Mouse (Mus musculus) adrenal gland, adult 8-10 months (tissue): ENCODE measurements around the gene Gpr75. TPM values are rescaled to one million over a fixed set of nuclear protein-coding genes. Genes with fewer than 3 reads are reported as not detected.
A peak's percentile ranks its signal among the peaks of the same experiment; 100 is the strongest.

ENCODE experiments used
- DNase-seq: peaks from one replicate; pipeline ENCODE4 v3.0.0; 2022
- total RNA-seq, 4 experiments: library from RNA; stranded (reverse); gene quantifications; 2 replicates each; pipeline ENCODE4 v1.2.4; 2022

The Gpr75 gene
- total RNA-seq, result 1 to 10 TPM; 1.5 to 3.3 (median 2.3) TPM

- peak; percentile 52 for DNase-seq
Observed at GRCm38 (mm10) chr11:30885171-30885871, at the start of gene Gpr75, which contains the start of gene Asb3. Gpr75 (plus strand) TSS chr11:30885358. Asb3 (plus strand) TSS chr11:30885416.

DNA sequence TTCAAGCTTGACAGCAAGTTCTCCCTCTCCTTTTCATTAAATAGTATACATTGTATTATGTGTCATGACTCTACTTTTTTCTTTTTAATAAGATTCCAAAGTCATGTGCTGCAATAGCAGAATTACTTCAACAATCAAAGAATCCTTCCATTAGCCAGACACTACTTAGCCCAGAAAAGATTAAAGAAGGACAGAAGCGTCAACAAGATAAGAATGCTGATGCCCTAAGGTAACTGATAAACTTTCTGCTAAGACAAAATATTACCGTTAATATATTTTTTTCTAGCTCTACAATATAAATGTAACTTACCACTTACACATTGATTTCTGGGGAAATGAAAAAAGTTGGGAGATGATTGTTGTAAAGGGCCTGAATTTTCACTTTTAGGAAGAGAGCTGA, 46.4 kb upstream of the Gpr75 start:
- no peak for DNase-seq

DNA sequence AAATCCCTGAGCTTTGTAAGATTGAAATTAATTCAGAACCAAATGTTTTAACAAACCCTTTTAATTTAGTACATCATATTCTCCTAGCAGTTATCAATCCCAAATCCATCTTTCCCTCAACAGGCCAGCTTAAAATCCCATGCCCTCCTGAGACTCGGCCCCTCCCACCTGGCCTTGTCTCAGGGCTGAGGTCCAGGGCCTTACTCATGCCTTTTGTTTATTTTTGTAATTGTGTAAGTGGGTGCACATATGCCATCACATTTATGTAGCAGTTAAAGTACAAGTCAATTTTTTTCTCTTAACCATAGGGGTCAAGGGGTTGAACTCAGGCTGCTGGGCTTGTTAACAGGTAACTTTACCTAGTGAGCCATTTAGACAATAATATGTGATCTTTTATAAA, 40.8 kb upstream of the Gpr75 start:
- DNase-seq, result peak; percentile 10

DNA sequence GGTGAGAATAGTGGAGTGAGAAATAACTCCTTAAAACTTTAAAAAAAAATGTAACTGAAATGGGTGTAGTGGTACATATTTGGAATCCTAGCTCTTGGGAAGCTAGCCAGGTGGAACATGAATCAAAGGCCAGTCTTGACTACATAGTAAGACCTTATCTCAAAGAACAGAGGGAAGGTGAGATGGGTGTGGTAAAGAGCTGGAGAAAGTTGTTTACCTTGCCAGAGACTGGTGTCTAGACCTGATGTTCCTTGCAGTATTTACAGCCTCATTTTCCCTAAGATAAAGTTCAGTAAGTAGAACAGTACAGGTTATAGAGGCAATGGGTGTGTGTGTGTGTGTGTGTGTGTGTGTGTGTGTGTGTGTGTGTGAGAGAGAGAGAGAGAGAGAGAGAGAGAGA, 12.7 kb upstream of the Gpr75 start:
- no peak for DNase-seq

GRCm38 (mm10) chr11:30888153-30888552, 3.0 kb downstream of the Gpr75 start:
- DNase-seq, result no peak

DNA sequence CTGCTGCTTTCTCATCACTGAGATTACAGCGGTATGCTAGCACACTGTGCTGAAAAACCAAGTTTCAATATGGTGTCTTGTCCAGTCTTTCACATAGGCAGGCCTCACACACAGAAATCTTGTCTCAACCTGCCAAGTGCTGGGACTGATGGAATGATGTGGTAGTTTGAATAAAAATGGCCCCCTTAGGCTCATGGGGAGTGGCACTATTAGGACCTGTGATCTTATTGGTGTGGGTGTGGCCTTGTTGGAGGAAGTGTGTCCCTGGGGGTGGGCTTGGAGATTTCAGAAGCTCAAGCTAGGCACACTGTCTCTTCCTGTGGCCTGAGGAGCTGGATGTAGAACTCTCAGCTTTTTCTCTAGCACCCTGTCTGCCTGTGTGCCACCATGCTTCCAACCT, 11.0 kb downstream of the Gpr75 start:
- no peak for DNase-seq

- no peak for DNase-seq
Observed at GRCm38 (mm10) chr11:30899312-30899711, 14.2 kb downstream of the Gpr75 start.

DNA sequence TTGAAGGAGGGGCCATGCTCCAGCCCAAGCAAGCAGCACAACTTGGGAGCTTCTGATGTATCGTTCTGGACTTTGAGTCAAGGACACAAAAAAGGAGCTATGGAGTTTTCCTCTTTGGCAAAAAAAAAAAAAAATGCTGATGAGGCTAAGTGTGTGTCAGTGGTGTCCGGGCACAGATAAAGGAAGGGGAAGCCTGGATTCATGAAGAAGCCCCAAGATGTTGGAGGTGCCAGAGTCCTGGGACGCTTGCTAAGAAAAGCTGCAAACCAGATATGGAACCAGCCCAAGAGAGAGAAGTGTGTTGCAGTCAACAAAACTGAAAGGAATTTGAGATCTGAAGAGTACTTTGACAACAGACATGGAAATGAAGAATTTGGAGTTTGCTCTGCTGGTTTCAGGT, 27.2 kb downstream of the Gpr75 start:
- no peak for DNase-seq

- peak; percentile 52 for DNase-seq
Observed at GRCm38 (mm10) chr11:30920641-30921040, 35.5 kb downstream of the Gpr75 start.

DNA sequence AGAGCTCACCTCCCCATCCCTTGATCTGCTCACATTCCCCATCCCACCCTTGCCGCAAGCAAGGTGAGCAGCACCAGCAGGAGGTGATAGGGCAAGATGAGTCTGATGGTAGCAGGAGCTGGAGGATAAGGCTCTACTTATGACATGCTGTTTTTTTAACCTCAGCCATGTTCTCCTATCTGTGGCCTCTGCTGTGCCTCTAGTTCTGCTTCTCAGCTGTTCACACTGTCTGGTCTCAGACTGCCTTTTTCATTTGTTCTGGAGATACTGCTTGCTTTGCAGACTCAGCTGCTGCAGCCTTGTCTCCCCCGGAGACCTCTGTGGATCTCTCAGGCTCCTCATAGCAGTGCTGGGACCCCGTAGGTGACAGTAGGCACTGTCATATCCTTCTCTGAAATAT, 38.1 kb downstream of the Gpr75 start:
- DNase-seq, result no peak

GRCm38 (mm10) chr11:30928079-30928478, 42.9 kb downstream of the Gpr75 start:
- DNase-seq, result no peak

- no peak for DNase-seq
Observed at GRCm38 (mm10) chr11:30928498-30928897, 43.3 kb downstream of the Gpr75 start.

Other genes with a start within 250 kb of the Gpr75 start
- 10 to 100 TPM; 20.1 to 35.2 (median 23.2) TPM for gene Acyp2, start 235.8 kb upstream of the Gpr75 start, total RNA-seq
- 10 to 100 TPM; 61.4 to 65.9 (median 63.5) TPM for gene Psme4, start 113.6 kb upstream of the Gpr75 start, total RNA-seq
- 10 to 100 TPM; 16.8 to 20.2 (median 18.4) TPM for gene Asb3, start 58 bp downstream of the Gpr75 start, total RNA-seq
- 10 to 100 TPM; 79.4 to 90.7 (median 82.3) TPM for gene Erlec1, start 69.0 kb downstream of the Gpr75 start, total RNA-seq
- 10 to 100 TPM in 3 of 4 experiments, 1 to 10 TPM in 1; 8.8 to 13.6 (median 12.7) TPM for gene Chac2, start 101.0 kb downstream of the Gpr75 start, total RNA-seq